Mouse (Mus musculus): ENCODE results near the gene B4galnt4.

Gene B4galnt4

DNA sequence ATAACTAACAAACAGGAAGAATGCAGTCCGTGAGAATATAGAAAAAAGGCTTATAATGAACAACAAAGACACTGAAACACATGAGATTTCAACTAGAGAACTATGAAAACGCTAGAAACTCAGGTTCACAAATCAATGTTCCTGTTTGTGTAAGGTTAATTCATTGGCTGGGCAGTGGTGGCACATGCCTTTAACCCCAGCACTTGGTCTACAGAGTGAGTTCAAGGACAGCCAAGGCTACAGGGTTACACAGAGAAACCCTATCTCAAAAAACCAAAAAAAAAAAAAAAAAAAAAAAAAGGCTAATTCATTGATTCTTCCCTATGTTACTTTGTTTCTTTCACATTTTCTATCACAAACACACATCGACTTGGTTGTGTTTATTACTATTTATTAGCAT lies 59.7 kb downstream of the B4galnt4 start:
- no peak for DNase-seq (ENCODE audit: low read depth, low spot score)

DNA sequence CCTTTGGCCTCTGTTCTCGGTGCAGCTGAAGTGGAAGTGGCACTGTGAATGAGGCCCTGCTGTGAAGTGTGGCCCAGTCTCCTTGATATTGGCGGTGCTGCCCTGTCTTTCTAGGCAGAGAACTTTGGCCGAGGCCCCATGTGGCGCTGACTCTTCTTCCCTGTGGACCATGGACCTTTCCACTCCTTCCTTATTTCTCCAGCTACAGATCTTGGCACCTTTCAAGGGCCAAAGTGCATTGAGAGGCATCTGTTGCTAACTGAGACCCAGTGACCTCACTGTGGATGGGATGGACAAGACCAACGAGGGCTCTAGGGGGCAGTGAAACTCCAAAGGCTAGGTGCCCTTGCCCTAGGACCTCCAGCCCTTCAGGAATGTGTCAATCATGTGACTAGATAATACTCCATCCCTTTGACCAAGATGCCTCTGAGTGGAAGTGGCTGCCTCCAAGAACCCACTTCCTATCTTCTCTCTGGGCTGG lies 60.2 kb downstream of the B4galnt4 start:
- peak; percentile 64 for DNase-seq (ENCODE audit: low read depth, low spot score)

Measured in ES-CJ7 (cell line).